Mouse (Mus musculus): ENCODE measurements around the gene Cyth3. TPM values are rescaled to one million over a fixed set of nuclear protein-coding genes. Genes with fewer than 3 reads are reported as not detected.

The Cyth3 gene
- polyA plus RNA-seq, 1 experiment from 2014 or later: 50.9 TPM

Other genes starting within 250 kb of the Cyth3 start
- gene Kdelr2, start 218.6 kb upstream of the Cyth3 start, polyA plus RNA-seq (2014; fragmentation: Nextera tagmentation; extraction: Ambion mirVana): 387 and 412 TPM in 2 replicates
- 9.0 TPM in 2 replicates for gene Daglb, start 157.9 kb upstream of the Cyth3 start, polyA plus RNA-seq (2014; fragmentation: Nextera tagmentation; extraction: Ambion mirVana)
- 468 and 518 TPM in 2 replicates for gene Rac1, start 94.4 kb upstream of the Cyth3 start, polyA plus RNA-seq (2014; fragmentation: Nextera tagmentation; extraction: Ambion mirVana)
- 21.8 TPM in 2 replicates for gene Usp42, start 109.8 kb downstream of the Cyth3 start, polyA plus RNA-seq (2014; fragmentation: Nextera tagmentation; extraction: Ambion mirVana)
- 34.4 TPM in 2 replicates for gene Eif2ak1, start 195.3 kb downstream of the Cyth3 start, polyA plus RNA-seq (2014; fragmentation: Nextera tagmentation; extraction: Ambion mirVana)